Mouse (Mus musculus): ENCODE results near the gene Misp. TPM values are rescaled to one million over a fixed set of nuclear protein-coding genes. Genes with fewer than 3 reads are reported as not detected.

The Misp gene
- polyA plus RNA-seq, 1 experiment = 4.0 TPM

DNA sequence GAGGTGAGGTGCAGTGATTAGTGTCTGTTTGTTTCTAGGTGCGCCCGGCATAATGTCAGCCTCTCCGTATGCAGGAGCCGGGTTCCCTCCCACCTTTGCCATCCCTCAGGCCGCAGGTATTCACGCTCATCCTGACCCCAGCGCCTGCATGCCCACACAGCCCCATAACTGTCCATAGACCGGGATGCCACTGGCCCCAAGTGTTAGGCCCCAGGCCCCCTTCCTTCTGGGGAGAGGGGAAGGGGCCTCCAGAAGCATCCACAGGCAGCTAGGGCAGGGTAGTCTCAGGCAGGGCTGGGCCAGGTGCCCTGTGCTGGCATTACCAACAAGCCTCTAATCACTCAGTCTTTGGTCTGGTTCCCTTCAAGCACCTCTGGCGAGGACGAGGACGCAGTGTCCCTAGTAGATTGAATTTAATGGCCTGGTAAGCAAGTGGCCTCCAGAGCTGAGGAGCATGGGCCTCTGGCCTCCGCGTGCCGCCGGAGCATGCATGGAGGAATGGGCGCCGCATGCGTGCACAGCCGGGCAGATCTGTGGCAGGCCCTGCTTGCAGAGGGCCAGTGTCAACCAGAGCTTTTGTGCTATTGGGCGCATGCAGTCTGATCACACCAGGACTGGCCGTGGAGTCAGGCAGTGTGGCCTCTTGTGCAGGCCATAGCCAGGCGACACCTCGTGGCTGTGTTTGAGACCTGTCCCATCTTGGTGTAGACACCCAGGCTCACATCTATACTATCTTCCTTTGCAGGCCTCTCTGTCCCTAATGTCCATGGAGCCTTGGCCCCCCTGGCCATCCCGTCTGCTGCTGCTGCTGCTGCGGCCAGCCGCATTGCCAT lies 39.5 kb downstream of the Misp start:
- Histone ChIP-seq H3K27me3 (ENCODE audit: control insufficient read depth, insufficient read depth, low read length, poor library complexity, severe bottlenecking) (no peaks in the 10 kb centered on the region), H3K9me3 (replicated peaks; ENCODE audit: control insufficient read depth, insufficient read depth, low read length, poor library complexity, severe bottlenecking) (no peaks in the 10 kb centered on the region), H3K36me3 (ENCODE audit: control insufficient read depth, insufficient read depth, low read length, poor library complexity, severe bottlenecking) (peaks cover 65% of the 10 kb centered on the region), H3K4me3 (ENCODE audit: low read depth, low read length) (no peak overlapping the region), H3K27ac (ENCODE audit: insufficient read depth, low read length) (no peak overlapping the region), H3K9ac (ENCODE audit: low read depth, poor library complexity, severe bottlenecking) (no peak overlapping the region), H3K4me1 (ENCODE audit: control insufficient read depth, insufficient read depth, low read length) (peaks cover 5% of the 10 kb centered on the region)
- TF ChIP-seq EP300 (IDR thresholded peaks at IDR 0.05; ENCODE audit: insufficient read depth, low read depth, low read length) (no peak), CTCF (IDR thresholded peaks at IDR 0.05; ENCODE audit: low read depth, low read length) (no peak), POLR2A (IDR thresholded peaks at IDR 0.05; ENCODE audit: insufficient read depth, low read length) (no peak)

DNA sequence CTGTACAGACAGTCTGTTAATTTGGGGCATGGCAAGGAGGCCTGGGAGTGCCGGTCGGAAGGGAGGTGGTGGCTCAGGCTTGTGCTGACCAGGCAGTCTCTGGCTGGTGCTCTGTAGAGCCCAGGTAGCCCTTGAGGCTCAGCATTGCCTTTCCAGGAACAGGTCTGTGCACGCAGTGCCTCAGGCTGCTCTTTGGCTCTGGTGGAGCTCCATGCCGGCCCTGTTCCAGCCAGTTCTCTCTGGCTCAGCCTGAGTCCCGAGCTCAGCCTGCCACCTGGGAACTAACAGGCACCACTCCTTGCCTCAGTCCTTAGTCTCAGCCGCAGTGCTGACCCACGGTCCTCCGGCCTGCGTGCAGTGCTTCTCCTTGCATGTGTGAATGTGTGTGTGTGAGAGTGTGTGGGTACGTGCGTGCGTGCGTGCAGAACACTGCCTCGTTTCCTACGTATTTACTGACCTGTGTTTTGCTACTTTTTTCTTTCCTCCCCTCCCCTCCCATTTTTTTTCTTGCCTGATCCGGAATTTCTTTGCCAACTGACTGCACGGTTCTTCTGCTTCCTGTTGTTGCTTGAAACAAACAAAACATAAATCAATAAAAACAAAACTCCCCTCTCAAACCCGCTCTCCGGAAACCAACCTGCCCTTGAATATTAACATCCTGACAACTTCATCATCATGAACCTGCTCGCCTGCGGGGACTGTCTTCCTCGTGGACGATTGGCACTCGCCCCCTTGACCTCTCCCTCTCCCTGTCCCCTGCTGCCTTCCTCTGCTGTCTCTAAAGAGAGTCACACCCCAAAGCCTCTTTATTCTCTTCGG lies 40.6 kb downstream of the Misp start:
- Histone ChIP-seq H3K4me3 (ENCODE audit: low read depth, low read length) (no peak overlapping the region), H3K9ac (ENCODE audit: low read depth, poor library complexity, severe bottlenecking) (no peak overlapping the region), H3K36me3 (ENCODE audit: control insufficient read depth, insufficient read depth, low read length, poor library complexity, severe bottlenecking) (peaks cover 62% of the 10 kb centered on the region), H3K9me3 (replicated peaks; ENCODE audit: control insufficient read depth, insufficient read depth, low read length, poor library complexity, severe bottlenecking) (no peaks in the 10 kb centered on the region), H3K4me1 (ENCODE audit: control insufficient read depth, insufficient read depth, low read length) (peaks cover 5% of the 10 kb centered on the region), H3K27ac (ENCODE audit: insufficient read depth, low read length) (no peak overlapping the region), H3K27me3 (ENCODE audit: control insufficient read depth, insufficient read depth, low read length, poor library complexity, severe bottlenecking) (no peaks in the 10 kb centered on the region)
- TF ChIP-seq POLR2A (IDR thresholded peaks at IDR 0.05; ENCODE audit: insufficient read depth, low read length) (no peak), CTCF (IDR thresholded peaks at IDR 0.05; ENCODE audit: low read depth, low read length) (no peak), EP300 (IDR thresholded peaks at IDR 0.05; ENCODE audit: insufficient read depth, low read depth, low read length) (no peak)

DNA sequence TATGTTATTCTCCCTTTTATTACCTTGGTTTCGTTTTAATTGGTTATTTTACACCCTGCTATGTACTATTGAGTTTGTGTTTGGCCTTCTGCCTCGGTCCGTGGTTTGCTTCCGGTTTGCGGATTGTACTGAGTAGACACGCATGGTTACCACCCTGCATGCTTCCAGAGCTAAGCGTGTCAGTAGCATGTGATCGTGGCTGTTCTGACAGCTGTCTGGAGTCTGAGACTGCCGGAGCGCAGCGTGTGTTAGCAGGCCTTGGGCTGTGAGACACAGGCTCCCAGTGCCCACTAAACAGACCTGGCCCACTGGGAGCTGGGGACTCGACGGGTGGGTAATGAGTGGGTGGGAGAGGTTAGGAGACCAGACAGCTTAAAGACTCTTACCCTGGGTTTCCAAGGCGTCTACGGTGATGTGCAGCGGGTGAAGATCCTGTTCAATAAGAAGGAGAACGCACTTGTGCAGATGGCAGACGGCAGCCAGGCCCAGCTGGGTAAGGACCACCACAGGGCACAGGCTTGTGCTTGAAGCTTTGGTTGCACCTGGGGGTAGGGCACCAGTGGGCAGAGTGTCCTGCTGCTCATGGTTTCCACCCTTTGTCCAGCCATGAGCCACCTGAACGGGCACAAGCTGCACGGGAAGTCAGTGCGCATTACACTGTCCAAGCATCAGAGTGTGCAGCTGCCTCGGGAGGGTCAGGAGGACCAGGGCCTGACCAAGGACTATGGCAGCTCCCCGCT lies 41.4 kb downstream of the Misp start:
- Histone ChIP-seq H3K36me3 (ENCODE audit: control insufficient read depth, insufficient read depth, low read length, poor library complexity, severe bottlenecking) (peaks cover 55% of the 10 kb centered on the region), H3K9me3 (replicated peaks; ENCODE audit: control insufficient read depth, insufficient read depth, low read length, poor library complexity, severe bottlenecking) (no peaks in the 10 kb centered on the region), H3K27me3 (ENCODE audit: control insufficient read depth, insufficient read depth, low read length, poor library complexity, severe bottlenecking) (no peaks in the 10 kb centered on the region), H3K27ac (ENCODE audit: insufficient read depth, low read length) (no peak overlapping the region), H3K4me3 (ENCODE audit: low read depth, low read length) (no peak overlapping the region), H3K4me1 (ENCODE audit: control insufficient read depth, insufficient read depth, low read length) (peaks cover 3% of the 10 kb centered on the region), H3K9ac (ENCODE audit: low read depth, poor library complexity, severe bottlenecking) (no peak overlapping the region)
- TF ChIP-seq CTCF (IDR thresholded peaks at IDR 0.05; ENCODE audit: low read depth, low read length) = no peak
- no peak for TF ChIP-seq EP300 (IDR thresholded peaks at IDR 0.05; ENCODE audit: insufficient read depth, low read depth, low read length)
- no peak for TF ChIP-seq POLR2A (IDR thresholded peaks at IDR 0.05; ENCODE audit: insufficient read depth, low read length)

DNA sequence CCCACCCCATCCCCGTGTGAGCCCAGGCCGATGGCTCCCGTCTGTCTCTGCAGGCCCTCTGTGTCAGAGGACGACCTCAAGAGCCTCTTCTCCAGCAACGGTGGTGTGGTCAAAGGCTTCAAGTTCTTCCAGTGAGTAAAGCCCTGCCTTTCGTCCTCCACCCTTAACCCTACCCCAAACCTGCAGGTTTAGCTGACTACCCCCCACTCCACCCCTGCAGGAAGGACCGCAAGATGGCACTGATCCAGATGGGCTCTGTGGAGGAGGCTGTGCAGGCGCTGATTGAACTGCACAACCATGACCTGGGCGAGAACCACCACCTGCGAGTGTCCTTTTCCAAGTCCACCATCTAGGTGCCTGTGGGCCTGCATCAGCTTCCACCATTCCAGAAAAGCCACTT lies 42.1 kb downstream of the Misp start:
- H3K4me1 ChIP-seq (ENCODE audit: control insufficient read depth, insufficient read depth, low read length) = no peaks in the 10 kb centered on the region
- H3K9me3 ChIP-seq (replicated peaks; ENCODE audit: control insufficient read depth, insufficient read depth, low read length, poor library complexity, severe bottlenecking) = no peaks in the 10 kb centered on the region
- H3K4me3 ChIP-seq (ENCODE audit: low read depth, low read length) = no peak overlapping the region
- no peak for TF ChIP-seq POLR2A (IDR thresholded peaks at IDR 0.05; ENCODE audit: insufficient read depth, low read length)
- TF ChIP-seq EP300 (IDR thresholded peaks at IDR 0.05; ENCODE audit: insufficient read depth, low read depth, low read length) = no peak
- TF ChIP-seq CTCF (IDR thresholded peaks at IDR 0.05; ENCODE audit: low read depth, low read length) = no peak
- no peak overlapping the region for H3K27ac ChIP-seq (ENCODE audit: insufficient read depth, low read length)
- no peak overlapping the region for H3K9ac ChIP-seq (ENCODE audit: low read depth, poor library complexity, severe bottlenecking)
- H3K27me3 ChIP-seq (ENCODE audit: control insufficient read depth, insufficient read depth, low read length, poor library complexity, severe bottlenecking) = no peaks in the 10 kb centered on the region
- H3K36me3 ChIP-seq (ENCODE audit: control insufficient read depth, insufficient read depth, low read length, poor library complexity, severe bottlenecking) = peaks cover 50% of the 10 kb centered on the region

DNA sequence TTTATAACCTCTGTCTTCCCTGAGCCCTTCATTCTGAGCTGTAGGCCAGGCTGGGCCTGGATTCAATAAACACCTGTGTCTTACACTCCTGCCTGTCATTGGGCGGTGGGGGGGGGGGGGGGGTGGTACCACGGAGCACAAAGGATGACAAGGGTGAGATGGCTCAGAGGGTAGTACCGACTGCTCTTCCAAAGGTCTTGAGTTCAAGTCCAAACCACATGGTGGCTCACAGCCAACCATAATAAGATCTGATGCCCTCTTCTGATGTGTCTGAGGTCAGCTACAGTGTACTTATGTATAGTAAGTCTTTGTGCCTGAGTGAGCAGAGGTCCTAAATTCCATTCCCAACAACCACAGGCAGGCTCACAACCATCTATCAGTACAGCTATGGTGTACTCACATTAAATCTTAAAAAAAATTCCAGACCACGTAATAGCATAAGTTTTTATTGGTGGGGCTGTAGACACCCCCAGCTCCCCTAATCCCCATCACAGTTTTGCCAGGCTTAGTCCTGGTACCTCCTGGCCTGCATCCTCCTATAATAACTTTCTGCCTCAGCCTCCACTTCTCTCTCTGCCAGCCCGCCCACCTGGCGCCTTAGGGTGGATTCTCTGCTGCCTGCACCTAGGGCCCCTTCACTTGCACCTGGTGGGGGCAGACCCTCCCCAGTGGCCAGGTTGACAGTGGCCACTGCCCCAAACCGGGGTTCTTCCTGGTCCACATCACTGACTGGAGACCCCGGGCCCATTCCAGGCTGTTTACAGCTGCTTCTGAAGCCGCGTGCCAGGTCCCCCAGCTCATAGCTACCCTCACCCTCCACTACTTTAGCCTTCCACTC lies 43.8 kb downstream of the Misp start:
- H3K27ac ChIP-seq (ENCODE audit: insufficient read depth, low read length) = no peak overlapping the region
- H3K27me3 ChIP-seq (ENCODE audit: control insufficient read depth, insufficient read depth, low read length, poor library complexity, severe bottlenecking) = no peaks in the 10 kb centered on the region
- H3K4me3 ChIP-seq (ENCODE audit: low read depth, low read length) = no peak overlapping the region
- TF ChIP-seq CTCF (IDR thresholded peaks at IDR 0.05; ENCODE audit: low read depth, low read length) (no peak), POLR2A (IDR thresholded peaks at IDR 0.05; ENCODE audit: insufficient read depth, low read length) (no peak), EP300 (IDR thresholded peaks at IDR 0.05; ENCODE audit: insufficient read depth, low read depth, low read length) (no peak)
- no peaks in the 10 kb centered on the region for H3K4me1 ChIP-seq (ENCODE audit: control insufficient read depth, insufficient read depth, low read length)
- H3K9me3 ChIP-seq (replicated peaks; ENCODE audit: control insufficient read depth, insufficient read depth, low read length, poor library complexity, severe bottlenecking) = no peaks in the 10 kb centered on the region
- H3K9ac ChIP-seq (ENCODE audit: low read depth, poor library complexity, severe bottlenecking) = no peak overlapping the region
- H3K36me3 ChIP-seq (ENCODE audit: control insufficient read depth, insufficient read depth, low read length, poor library complexity, severe bottlenecking) = peaks cover 34% of the 10 kb centered on the region
